12 mouse cellular contexts compared by ENCODE assay signal in genomic region chr1:58962418-58962817, GRCm38 (mm10). TPM values are rescaled to one million over a fixed set of nuclear protein-coding genes. Genes with fewer than 3 reads are reported as not detected.
DNase-seq lines count a peak whose midpoint lies in the region; ATAC-seq and TF ChIP-seq lines count a peak whose summit lies in the region.
"Had no signal": no experiment of that assay in that cellular context is flagged by ENCODE, and none has a peak within 500 bp of the region (broad histone marks: within the 10 kb centered on the region; RNA-seq: fewer than 3 reads in every experiment).

No protein-coding gene starts in this region.

- no peak for TF ChIP-seq POLR2A in cerebellum, adult 2 months (IDR thresholded peaks at IDR 0.05; ENCODE audit: borderline replicate concordance, insufficient read depth, low read length)

- no peaks in the 10 kb centered on the region for H3K9me3 ChIP-seq in G1E (replicated peaks)
- H3K9me3 ChIP-seq in hindbrain, embryonic 14.5 days (ENCODE audit: control insufficient read depth, low read length) = no peaks in the 10 kb centered on the region
- H3K9me3 ChIP-seq: embryonic facial prominence, embryonic 15.5 days had no signal

- no peak overlapping the region for H3K4me2 ChIP-seq in hindbrain, embryonic 14.5 days (replicated peaks)
- H3K4me2 ChIP-seq: embryonic facial prominence, embryonic 15.5 days had no signal

- H3K27me3 ChIP-seq in G1E (ENCODE audit: insufficient read depth, low read length) = no peaks in the 10 kb centered on the region
- no peaks in the 10 kb centered on the region for H3K27me3 ChIP-seq in cerebellum, adult 2 months (ENCODE audit: control insufficient read depth, insufficient read depth, low read length)
- no peaks in the 10 kb centered on the region for H3K27me3 ChIP-seq in hindbrain, embryonic 14.5 days (ENCODE audit: control insufficient read depth, insufficient read depth, low read length)
- H3K27me3 ChIP-seq: embryonic facial prominence, embryonic 15.5 days had no signal

- H3K9ac ChIP-seq in hindbrain, embryonic 14.5 days = no peak overlapping the region
- H3K9ac ChIP-seq: embryonic facial prominence, embryonic 15.5 days had no signal

- no peak for DNase-seq in gastrocnemius, adult 2 months
- DNase-seq in gastrocnemius, postnatal 10 days = no peak
- DNase-seq in G1E (ENCODE audit: low spot score) (no peak), liver (peak; percentile 79)
- peak; percentile 54 to 63 for DNase-seq in cerebellum, adult 2 months
- DNase-seq in hindbrain, embryonic 14.5 days (ENCODE audit: low spot score) = no peak
- no peak for DNase-seq in B cell, adult 2 months
- DNase-seq: kidney, postnatal 4 days had no signal

- H3K36me3 ChIP-seq in G1E (replicated peaks) = peaks cover 47% of the 10 kb centered on the region
- no peaks in the 10 kb centered on the region for H3K36me3 ChIP-seq in hindbrain, embryonic 14.5 days (replicated peaks; ENCODE audit: control insufficient read depth, insufficient read depth)
- H3K36me3 ChIP-seq: embryonic facial prominence, embryonic 15.5 days had no signal

- no peak for TF ChIP-seq CTCF in gastrocnemius, adult 2 months (IDR thresholded peaks at IDR 0.05)
- no peak for TF ChIP-seq CTCF in G1E (IDR thresholded peaks at IDR 0.05; ENCODE audit: low read depth, low read length)
- TF ChIP-seq CTCF in cerebellum, adult 2 months (IDR thresholded peaks at IDR 0.05; ENCODE audit: borderline replicate concordance, insufficient read depth, low read depth, low read length) = no peak

- peaks cover 91% of the 10 kb centered on the region for H3K4me1 ChIP-seq in G1E (ENCODE audit: insufficient read depth, low read depth, low read length)
- H3K4me1 ChIP-seq in cerebellum, adult 2 months (ENCODE audit: control insufficient read depth, insufficient read depth, low read length) = peaks cover 8% of the 10 kb centered on the region
- H3K4me1 ChIP-seq in hindbrain, embryonic 14.5 days (replicated peaks; ENCODE audit: control insufficient read depth, insufficient read depth, low read length) = peaks cover 5% of the 10 kb centered on the region

- intact Hi-C loops in gastrocnemius, adult 2 months (cut with DNase I) = no loop called here

- WGBS in cerebellum, adult 2 months = 49% methylated on average over 5 of the region's 5 CpGs
- WGBS in hindbrain, embryonic 14.5 days = 97% methylated on average over 5 of the region's 5 CpGs

- peak; percentile 36 for ATAC-seq in G1E (ENCODE audit: extremely low read depth, insufficient number of reproducible peaks, low FRiP score, poor library complexity, severe bottlenecking)
- no peak for ATAC-seq in hindbrain, embryonic 14.5 days (ENCODE audit: low FRiP score)
- no peak for ATAC-seq in frontal cortex, adult (ENCODE audit: low TSS enrichment)
- ATAC-seq: hindbrain, postnatal 0 days had no signal

- no peak overlapping the region for H3K4me3 ChIP-seq in gastrocnemius, adult 2 months
- H3K4me3 ChIP-seq in G1E (ENCODE audit: low read depth, low read length) = no peak overlapping the region; the same call in 1 of the 2 replicates
- H3K4me3 ChIP-seq in cerebellum, adult 2 months (replicated peaks; ENCODE audit: insufficient read depth, low read depth, low read length) = no peak overlapping the region
- H3K4me3 ChIP-seq in hindbrain, embryonic 14.5 days (replicated peaks; ENCODE audit: low read length) = no peak overlapping the region
- H3K4me3 ChIP-seq: embryonic facial prominence, embryonic 15.5 days had no signal

- H3K27ac ChIP-seq in gastrocnemius, adult 2 months = peak overlapping the region; percentile 77; the same call in 1 of the 2 replicates
- H3K27ac ChIP-seq in cerebellum, adult 2 months (ENCODE audit: insufficient read depth, low read length) = no peak overlapping the region
- H3K27ac ChIP-seq in hindbrain, embryonic 14.5 days = no peak overlapping the region
- H3K27ac ChIP-seq: embryonic facial prominence, embryonic 15.5 days; hindbrain, postnatal 0 days; macrophage had no signal

RNA-seq across cellular contexts. Expression of gene Trak2, which starts 10.8 kb away (rescaled TPM):
- 10 to 100 TPM; 72.9 to 83.5 TPM for total RNA-seq in gastrocnemius, adult 2 months (2021)
- 10 to 100 TPM; 55.0 to 57.7 TPM for total RNA-seq in gastrocnemius, postnatal 10 days (2021)
- total RNA-seq in G1E (2014; fragmentation: Nextera tagmentation) (88.5 and 143 TPM in 2 replicates), G1E (2017) (55.3 and 59.9 TPM in 2 replicates)
- 89.6 and 110 TPM in 2 replicates for polyA plus RNA-seq in G1E (2012)
- polyA plus RNA-seq in cerebellum, adult 2 months (2012; rRNA removed) = 65.4 and 66.2 TPM in 2 replicates
- polyA plus RNA-seq in hindbrain, embryonic 14.5 days (2014; fragmentation: Nextera tagmentation; extraction: Ambion mirVana) = 18.0 and 20.5 TPM in 2 replicates

RNA-seq across cellular contexts. Expression of gene Stradb, which starts 10.9 kb away (rescaled TPM):
- 100 to 1,000 TPM; 130 to 145 TPM for total RNA-seq in gastrocnemius, adult 2 months (2021)
- 10 to 100 TPM; 78.8 to 86.3 TPM for total RNA-seq in gastrocnemius, postnatal 10 days (2021)
- total RNA-seq in G1E (2014; fragmentation: Nextera tagmentation) (82.2 and 115 TPM in 2 replicates), G1E (2017) (21.1 and 23.3 TPM in 2 replicates)
- polyA plus RNA-seq in G1E (2012) = 4.8 and 6.3 TPM in 2 replicates
- 26.5 and 27.7 TPM in 2 replicates for polyA plus RNA-seq in cerebellum, adult 2 months (2012; rRNA removed)
- 103 and 111 TPM in 2 replicates for polyA plus RNA-seq in hindbrain, embryonic 14.5 days (2014; fragmentation: Nextera tagmentation; extraction: Ambion mirVana)

Comparison
In these comparisons a context has a peak if more than half of its experiments do, and no peak if none do; other contexts are left out.
1. DNase-seq: peak in cerebellum, adult 2 months (2 of 2) and liver (single experiment); none in gastrocnemius, adult 2 months (single experiment), gastrocnemius, postnatal 10 days (single experiment), G1E (single experiment), hindbrain, embryonic 14.5 days (single experiment) and B cell, adult 2 months (0 of 2).